25 mouse cellular contexts compared by ENCODE assay signal in the genomic region with DNA sequence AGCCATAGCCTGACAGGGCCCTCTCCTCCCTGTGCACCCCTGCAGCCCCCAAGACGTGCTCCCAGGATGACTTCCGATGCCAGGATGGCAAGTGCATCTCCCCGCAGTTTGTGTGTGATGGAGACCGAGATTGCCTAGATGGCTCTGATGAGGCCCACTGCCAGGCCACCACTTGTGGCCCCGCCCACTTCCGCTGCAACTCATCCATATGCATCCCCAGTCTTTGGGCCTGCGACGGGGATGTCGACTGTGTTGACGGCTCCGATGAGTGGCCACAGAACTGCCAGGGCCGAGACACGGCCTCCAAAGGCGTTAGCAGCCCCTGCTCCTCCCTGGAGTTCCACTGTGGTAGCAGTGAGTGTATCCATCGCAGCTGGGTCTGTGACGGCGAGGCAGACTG. TPM values are rescaled to one million over a fixed set of nuclear protein-coding genes. Genes with fewer than 3 reads are reported as not detected.
DNase-seq lines count a peak whose midpoint lies in the region; ATAC-seq and TF ChIP-seq lines count a peak whose summit lies in the region.
"Had no signal": no experiment of that assay in that cellular context is flagged by ENCODE, and none has a peak within 500 bp of the region (broad histone marks: within the 10 kb centered on the region; RNA-seq: fewer than 3 reads in every experiment).

No protein-coding gene starts in this region.

- 0 out of 2 replicates have a peak, but pooled peaks have one; percentile 10 for ATAC-seq in midbrain, postnatal 0 days (ENCODE audit: low FRiP score)
- ATAC-seq in midbrain, embryonic 11.5 days (ENCODE audit: low FRiP score), result no peak
- 0 out of 2 replicates have a peak, but pooled peaks have one; percentile 7 for ATAC-seq in intestine, embryonic 14.5 days (replicated peaks; ENCODE audit: low FRiP score, low TSS enrichment, low read depth)
- no peak for ATAC-seq in intestine, postnatal 0 days
- no peak; the same call in 1 of the 2 replicates for ATAC-seq in forebrain, embryonic 14.5 days
- ATAC-seq: activated CD4-positive, CD25-positive, alpha-beta regulatory T cell, adult 4 months; forebrain, embryonic 13.5 days; forebrain, postnatal 0 days; Patski had no signal

- 72% methylated on average over 17 of the region's 17 CpGs for WGBS in cerebellum, adult 2 months
- WGBS in midbrain, postnatal 0 days, result 73% methylated on average over 17 of the region's 17 CpGs
- 82% methylated on average over 17 of the region's 17 CpGs for WGBS in midbrain, embryonic 11.5 days
- WGBS in intestine, embryonic 14.5 days, result 93% methylated on average over 17 of the region's 17 CpGs
- WGBS in intestine, postnatal 0 days, result 71% methylated on average over 17 of the region's 17 CpGs
- 83% methylated on average over 17 of the region's 17 CpGs for WGBS in forebrain, embryonic 14.5 days

- TF ChIP-seq POLR2A in cerebellum, adult 2 months (IDR thresholded peaks at IDR 0.05; ENCODE audit: borderline replicate concordance, insufficient read depth, low read length), result no peak

- H3K4me1 ChIP-seq in cerebellum, adult 2 months (ENCODE audit: control insufficient read depth, insufficient read depth, low read length), result peaks cover 10% of the 10 kb centered on the region
- H3K4me1 ChIP-seq in midbrain, postnatal 0 days (ENCODE audit: insufficient read depth, low read length), result no peaks in the 10 kb centered on the region
- H3K4me1 ChIP-seq in midbrain, embryonic 11.5 days (ENCODE audit: control insufficient read depth, insufficient read depth, low read length), result no peaks in the 10 kb centered on the region
- 0 out of 2 replicates have a peak, but pooled peaks cover 4% of the 10 kb centered on the region for H3K4me1 ChIP-seq in intestine, embryonic 14.5 days (replicated peaks; ENCODE audit: control insufficient read depth, insufficient read depth, low read length)
- H3K4me1 ChIP-seq in intestine, postnatal 0 days (replicated peaks; ENCODE audit: control insufficient read depth, insufficient read depth, low read length), result peaks cover 13% of the 10 kb centered on the region
- H3K4me1 ChIP-seq in forebrain, embryonic 14.5 days (ENCODE audit: control insufficient read depth, insufficient read depth, low read length), result no peaks in the 10 kb centered on the region
- H3K4me1 ChIP-seq: forebrain, embryonic 13.5 days; hindbrain, embryonic 12.5 days had no signal

- H3K9ac ChIP-seq in midbrain, postnatal 0 days (replicated peaks; ENCODE audit: low read length, poor library complexity, severe bottlenecking), result no peak overlapping the region
- H3K9ac ChIP-seq in midbrain, embryonic 11.5 days (ENCODE audit: low read length), result no peak overlapping the region
- H3K9ac ChIP-seq in intestine, embryonic 14.5 days (ENCODE audit: low read length), result no peak overlapping the region
- H3K9ac ChIP-seq in intestine, postnatal 0 days (ENCODE audit: low read depth, low read length), result no peak overlapping the region
- no peak overlapping the region for H3K9ac ChIP-seq in forebrain, embryonic 14.5 days (ENCODE audit: low read length)
- H3K9ac ChIP-seq: forebrain, embryonic 13.5 days; forebrain, postnatal 0 days; hindbrain, embryonic 12.5 days; hindbrain, embryonic 15.5 days had no signal

- H3K9me3 ChIP-seq in midbrain, postnatal 0 days (ENCODE audit: low read length), result no peaks in the 10 kb centered on the region
- no peaks in the 10 kb centered on the region for H3K9me3 ChIP-seq in midbrain, embryonic 11.5 days (ENCODE audit: control insufficient read depth, low read length)
- no peaks in the 10 kb centered on the region for H3K9me3 ChIP-seq in intestine, embryonic 14.5 days (ENCODE audit: control insufficient read depth, low read length)
- H3K9me3 ChIP-seq in intestine, postnatal 0 days (ENCODE audit: control insufficient read depth), result no peaks in the 10 kb centered on the region
- H3K9me3 ChIP-seq in forebrain, embryonic 14.5 days (replicated peaks; ENCODE audit: control insufficient read depth, low read length), result no peaks in the 10 kb centered on the region
- H3K9me3 ChIP-seq: forebrain, embryonic 10.5 days; forebrain, embryonic 13.5 days; G1E; hindbrain, embryonic 12.5 days; hindbrain, embryonic 15.5 days had no signal

- H3K36me3 ChIP-seq in midbrain, postnatal 0 days (ENCODE audit: insufficient read depth, low read length), result peaks cover 49% of the 10 kb centered on the region
- H3K36me3 ChIP-seq in midbrain, embryonic 11.5 days (ENCODE audit: control insufficient read depth, insufficient read depth, low read length), result peaks cover 63% of the 10 kb centered on the region
- H3K36me3 ChIP-seq in intestine, embryonic 14.5 days (ENCODE audit: control insufficient read depth, insufficient read depth, low read length), result peaks cover 84% of the 10 kb centered on the region
- H3K36me3 ChIP-seq in intestine, postnatal 0 days (ENCODE audit: control insufficient read depth, insufficient read depth), result peaks cover 64% of the 10 kb centered on the region
- H3K36me3 ChIP-seq in forebrain, embryonic 14.5 days (ENCODE audit: control insufficient read depth, insufficient read depth, low read length), result peaks cover 68% of the 10 kb centered on the region

- H3K27me3 ChIP-seq in cerebellum, adult 2 months (ENCODE audit: control insufficient read depth, insufficient read depth, low read length), result no peaks in the 10 kb centered on the region
- H3K27me3 ChIP-seq in midbrain, postnatal 0 days (ENCODE audit: insufficient read depth, low read length), result no peaks in the 10 kb centered on the region
- no peaks in the 10 kb centered on the region for H3K27me3 ChIP-seq in midbrain, embryonic 11.5 days (ENCODE audit: control insufficient read depth, insufficient read depth, low read length)
- no peaks in the 10 kb centered on the region for H3K27me3 ChIP-seq in intestine, embryonic 14.5 days (replicated peaks; ENCODE audit: control insufficient read depth, insufficient read depth, low read length)
- no peaks in the 10 kb centered on the region for H3K27me3 ChIP-seq in intestine, postnatal 0 days (replicated peaks; ENCODE audit: control insufficient read depth, insufficient read depth, low read length)
- H3K27me3 ChIP-seq in forebrain, embryonic 14.5 days (replicated peaks; ENCODE audit: control insufficient read depth, insufficient read depth, low read length), result no peaks in the 10 kb centered on the region
- H3K27me3 ChIP-seq: forebrain, embryonic 13.5 days; hindbrain, embryonic 12.5 days; hindbrain, embryonic 15.5 days; Patski had no signal

- H3K27ac ChIP-seq in cerebellum, adult 2 months (ENCODE audit: insufficient read depth, low read length), result no peak overlapping the region
- H3K27ac ChIP-seq in midbrain, postnatal 0 days (ENCODE audit: low read depth, low read length), result no peak overlapping the region
- no peak overlapping the region for H3K27ac ChIP-seq in midbrain, embryonic 11.5 days (ENCODE audit: low read depth, low read length)
- no peak overlapping the region for H3K27ac ChIP-seq in intestine, embryonic 14.5 days (ENCODE audit: low read depth)
- peak overlapping the region; percentile 78 for H3K27ac ChIP-seq in intestine, postnatal 0 days (ENCODE audit: low read depth, low read length)
- no peak overlapping the region for H3K27ac ChIP-seq in forebrain, embryonic 14.5 days (ENCODE audit: low read depth, low read length)
- H3K27ac ChIP-seq: forebrain, embryonic 10.5 days; forebrain, embryonic 13.5 days; hindbrain, embryonic 12.5 days; hindbrain, embryonic 15.5 days had no signal

- peak; percentile 28 for DNase-seq in cerebellum, adult 9-11 months
- no peak for DNase-seq in cerebellum, adult 2 months
- no peak for DNase-seq in midbrain, postnatal 0 days (ENCODE audit: low spot score)
- no peak for DNase-seq in midbrain, embryonic 11.5 days (ENCODE audit: low spot score, missing footprints)
- DNase-seq in intestine, embryonic 14.5 days (ENCODE audit: low spot score), result no peak
- DNase-seq in forebrain, embryonic 14.5 days (ENCODE audit: low spot score), result no peak
- no peak for DNase-seq in frontal cortex, postnatal 25 days (ENCODE audit: low spot score in 2 of 2)
- DNase-seq: adrenal gland, adult 8-10 months; adrenal gland, postnatal 36 days; cerebellum, adult 11 months; cerebellum, adult 8-10 months; cerebellum, postnatal 14 days; forebrain, postnatal 0 days; gastrocnemius, postnatal 14 days; kidney, adult 18-20 months; kidney, adult 9 months had no signal

- no peak overlapping the region for H3K4me3 ChIP-seq in cerebellum, adult 2 months (replicated peaks; ENCODE audit: insufficient read depth, low read depth, low read length)
- no peak overlapping the region for H3K4me3 ChIP-seq in midbrain, postnatal 0 days (ENCODE audit: low read depth, low read length)
- H3K4me3 ChIP-seq in midbrain, embryonic 11.5 days (ENCODE audit: low read depth, low read length), result no peak overlapping the region
- H3K4me3 ChIP-seq in intestine, embryonic 14.5 days (ENCODE audit: low read depth, low read length), result no peak overlapping the region
- no peak overlapping the region for H3K4me3 ChIP-seq in intestine, postnatal 0 days (ENCODE audit: low read depth, low read length)
- no peak overlapping the region for H3K4me3 ChIP-seq in forebrain, embryonic 14.5 days (ENCODE audit: low read depth, low read length)
- H3K4me3 ChIP-seq: forebrain, embryonic 10.5 days; forebrain, embryonic 13.5 days; hindbrain, embryonic 12.5 days; hindbrain, embryonic 15.5 days had no signal

- no peak overlapping the region for H3K4me2 ChIP-seq in midbrain, postnatal 0 days (ENCODE audit: low read depth, low read length, poor library complexity, severe bottlenecking)
- no peak overlapping the region for H3K4me2 ChIP-seq in midbrain, embryonic 11.5 days
- H3K4me2 ChIP-seq in intestine, embryonic 14.5 days (ENCODE audit: low read length), result no peak overlapping the region
- H3K4me2 ChIP-seq in intestine, postnatal 0 days (replicated peaks; ENCODE audit: low read depth), result peak overlapping the region; percentile 21; the same call in 1 of the 2 replicates
- no peak overlapping the region for H3K4me2 ChIP-seq in forebrain, embryonic 14.5 days (ENCODE audit: low read length)
- H3K4me2 ChIP-seq: forebrain, embryonic 13.5 days; heart, embryonic 11.5 days; hindbrain, embryonic 12.5 days; hindbrain, embryonic 15.5 days had no signal

- no peak for TF ChIP-seq CTCF in cerebellum, adult 2 months (IDR thresholded peaks at IDR 0.05; ENCODE audit: borderline replicate concordance, insufficient read depth, low read depth, low read length)
- TF ChIP-seq CTCF in midbrain, postnatal 0 days (IDR thresholded peaks at IDR 0.05), result no peak
- no peak for TF ChIP-seq CTCF in intestine, postnatal 0 days (IDR thresholded peaks at IDR 0.05; ENCODE audit: low read depth)

RNA-seq across cellular contexts. Expression of a gene that starts 10.2 kb away (rescaled TPM):
- 34.1 and 34.2 TPM in 2 replicates for polyA plus RNA-seq in cerebellum, adult 2 months (2012; rRNA removed)
- 16.7 and 27.7 TPM in 2 replicates for total RNA-seq in midbrain, postnatal 0 days (2014; rRNA removed)
- polyA plus RNA-seq in midbrain, postnatal 0 days (2015; fragmentation: Nextera tagmentation; extraction: Ambion mirVana), result 9.6 and 10.3 TPM in 2 replicates
- polyA plus RNA-seq in midbrain, embryonic 11.5 days (2014; fragmentation: Nextera tagmentation; extraction: Ambion mirVana), result 18.9 and 22.1 TPM in 2 replicates
- polyA plus RNA-seq in intestine, embryonic 14.5 days (2014; fragmentation: Nextera tagmentation; extraction: Ambion mirVana), result 32.2 and 34.8 TPM in 2 replicates
- 22.8 and 26.6 TPM in 2 replicates for polyA plus RNA-seq in intestine, postnatal 0 days (2015; fragmentation: Nextera tagmentation; extraction: Ambion mirVana)
- 5.2 and 6.8 TPM in 2 replicates for polyA plus RNA-seq in forebrain, embryonic 14.5 days (2014; fragmentation: Nextera tagmentation; extraction: Ambion mirVana)

RNA-seq across cellular contexts. Expression of a gene that starts 26.7 kb away (rescaled TPM):
- 3.8 TPM in 2 replicates for polyA plus RNA-seq in cerebellum, adult 2 months (2012; rRNA removed)
- 5.5 and 6.6 TPM in 2 replicates for total RNA-seq in midbrain, postnatal 0 days (2014; rRNA removed)
- 6.3 and 8.2 TPM in 2 replicates for polyA plus RNA-seq in midbrain, postnatal 0 days (2015; fragmentation: Nextera tagmentation; extraction: Ambion mirVana)
- 91.3 and 115 TPM in 2 replicates for polyA plus RNA-seq in midbrain, embryonic 11.5 days (2014; fragmentation: Nextera tagmentation; extraction: Ambion mirVana)
- 127 and 135 TPM in 2 replicates for polyA plus RNA-seq in intestine, embryonic 14.5 days (2014; fragmentation: Nextera tagmentation; extraction: Ambion mirVana)
- 23.5 and 32.4 TPM in 2 replicates for polyA plus RNA-seq in intestine, postnatal 0 days (2015; fragmentation: Nextera tagmentation; extraction: Ambion mirVana)
- polyA plus RNA-seq in forebrain, embryonic 14.5 days (2014; fragmentation: Nextera tagmentation; extraction: Ambion mirVana), result 53.7 and 64.3 TPM in 2 replicates

Comparison
In these comparisons a context has a peak if more than half of its experiments do, and no peak if none do; other contexts are left out.
1. ATAC-seq: peak in midbrain, postnatal 0 days (single experiment) and intestine, embryonic 14.5 days (single experiment); none in midbrain, embryonic 11.5 days (single experiment), intestine, postnatal 0 days (single experiment) and forebrain, embryonic 14.5 days (single experiment).